9 mouse cellular contexts compared by ENCODE assay signal in the genomic region with DNA sequence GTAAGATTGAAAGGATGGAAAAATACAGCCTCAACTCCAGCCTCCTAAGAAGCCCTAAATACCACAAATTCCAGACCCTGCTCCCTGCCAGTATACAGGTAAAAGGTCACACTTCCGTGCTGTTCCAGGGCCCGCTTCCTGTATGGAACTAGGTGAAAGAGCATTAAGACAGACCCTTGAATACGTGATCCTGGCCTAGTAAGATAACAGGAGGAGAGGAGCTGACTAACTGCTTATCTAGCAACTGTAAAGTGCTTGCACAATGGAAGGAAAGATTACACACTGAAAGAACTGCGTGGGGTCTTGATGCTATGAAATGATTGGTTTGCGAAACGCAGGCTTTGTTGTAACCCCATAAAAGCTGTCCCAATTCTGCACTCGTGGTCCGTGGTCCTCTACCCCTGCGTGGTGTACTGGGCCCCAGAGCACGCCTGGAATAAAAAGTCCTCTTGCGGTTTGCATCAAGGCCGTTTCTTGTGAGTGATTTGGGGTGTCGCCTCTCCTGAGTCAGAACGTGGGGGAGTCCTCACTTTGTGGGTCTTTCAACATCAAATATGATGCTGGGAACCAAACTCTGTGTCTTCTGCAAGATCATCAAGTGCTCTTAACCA. TPM values are rescaled to one million over a fixed set of nuclear protein-coding genes. Genes with fewer than 3 reads are reported as not detected.
A peak's percentile ranks its signal among the peaks of the same experiment; 100 is the strongest.
DNase-seq lines count a peak whose midpoint lies in the region; ATAC-seq and TF ChIP-seq lines count a peak whose summit lies in the region.
"Had no signal": no experiment of that assay in that cellular context is flagged by ENCODE, and none has a peak within 500 bp of the region (broad histone marks: within the 10 kb centered on the region; RNA-seq: fewer than 3 reads in every experiment).

No protein-coding gene starts in this region.

- no peaks in the 10 kb centered on the region for H3K27me3 ChIP-seq in heart, embryonic 15.5 days
- H3K27me3 ChIP-seq in limb, embryonic 13.5 days, result no peaks in the 10 kb centered on the region

- ATAC-seq in heart, embryonic 15.5 days (replicated peaks; ENCODE audit: insufficient number of reproducible peaks, insufficient read depth, low FRiP score, low read depth), result no peak
- no peak for ATAC-seq in limb, embryonic 13.5 days (ENCODE audit: low FRiP score, low read depth)

- no peak for TF ChIP-seq CTCF in gastrocnemius, adult 2 months (IDR thresholded peaks at IDR 0.05)

- no peak for DNase-seq in gastrocnemius, adult 2 months
- no peak for DNase-seq in gastrocnemius, postnatal 25 days
- DNase-seq in 416B (ENCODE audit: low read depth), result peak; percentile 83
- no peak for DNase-seq in thymus, postnatal 0 days (ENCODE audit: low spot score)
- DNase-seq in thymus, postnatal 10 days (ENCODE audit: low spot score in 2 of 2), result no peak
- no peak for DNase-seq in T-cell, adult 2 months (ENCODE audit: low spot score)
- DNase-seq: left cerebral cortex, postnatal 4 days had no signal

- intact Hi-C loops in gastrocnemius, adult 2 months (cut with DNase I), result no loop called here

- peaks cover 23% of the 10 kb centered on the region for H3K4me1 ChIP-seq in heart, embryonic 15.5 days (replicated peaks)
- H3K4me1 ChIP-seq in limb, embryonic 13.5 days, result peaks cover 29% of the 10 kb centered on the region

- H3K27ac ChIP-seq in gastrocnemius, adult 2 months, result peak overlapping the region; percentile 91
- H3K27ac ChIP-seq in heart, embryonic 15.5 days, result peak overlapping the region; percentile 99
- peak overlapping the region; percentile 15; the same call in 1 of the 2 replicates for H3K27ac ChIP-seq in limb, embryonic 13.5 days

- no peaks in the 10 kb centered on the region for H3K9me3 ChIP-seq in heart, embryonic 15.5 days (replicated peaks)
- H3K9me3 ChIP-seq in limb, embryonic 13.5 days, result no peaks in the 10 kb centered on the region

- no peak overlapping the region for H3K4me2 ChIP-seq in heart, embryonic 15.5 days
- H3K4me2 ChIP-seq in limb, embryonic 13.5 days (replicated peaks), result peak overlapping the region; percentile 83; the same call in 1 of the 2 replicates

- no peak overlapping the region for H3K4me3 ChIP-seq in gastrocnemius, adult 2 months
- H3K4me3 ChIP-seq in heart, embryonic 15.5 days, result no peak overlapping the region
- 0 out of 2 replicates have a peak overlapping the region, but pooled peaks have one; percentile 89 for H3K4me3 ChIP-seq in limb, embryonic 13.5 days

- WGBS in heart, embryonic 15.5 days, result 77% methylated on average over 14 of the region's 14 CpGs
- 78% methylated on average over 14 of the region's 14 CpGs for WGBS in limb, embryonic 13.5 days

- H3K36me3 ChIP-seq in heart, embryonic 15.5 days, result no peaks in the 10 kb centered on the region
- no peaks in the 10 kb centered on the region for H3K36me3 ChIP-seq in limb, embryonic 13.5 days

- no peak overlapping the region for H3K9ac ChIP-seq in heart, embryonic 15.5 days
- H3K9ac ChIP-seq in limb, embryonic 13.5 days, result no peak overlapping the region

RNA-seq across cellular contexts. Expression of gene Ate1, which starts 0.7 kb away (rescaled TPM):
- total RNA-seq in gastrocnemius, adult 2 months (2021), result 10 to 100 TPM; 36.0 to 36.6 TPM
- 10 to 100 TPM; 25.4 to 25.6 TPM for total RNA-seq in gastrocnemius, postnatal 25 days (2021)
- polyA plus RNA-seq in heart, embryonic 15.5 days (2015; fragmentation: Nextera tagmentation; extraction: Ambion mirVana), result 55.4 and 63.7 TPM in 2 replicates
- polyA plus RNA-seq in limb, embryonic 13.5 days (2015; fragmentation: Nextera tagmentation; extraction: Ambion mirVana), result 56.4 and 59.1 TPM in 2 replicates
- 54.8 and 67.0 TPM in 2 replicates for polyA plus RNA-seq in thymus, postnatal 0 days (2015; fragmentation: Nextera tagmentation; extraction: Ambion mirVana)

RNA-seq across cellular contexts. Expression of gene Nsmce4a, which starts 52.0 kb away (rescaled TPM):
- 10 to 100 TPM; 28.6 to 33.8 TPM for total RNA-seq in gastrocnemius, adult 2 months (2021)
- 10 to 100 TPM; 25.8 to 26.5 TPM for total RNA-seq in gastrocnemius, postnatal 25 days (2021)
- polyA plus RNA-seq in heart, embryonic 15.5 days (2015; fragmentation: Nextera tagmentation; extraction: Ambion mirVana), result 115 and 118 TPM in 2 replicates
- 163 and 167 TPM in 2 replicates for polyA plus RNA-seq in limb, embryonic 13.5 days (2015; fragmentation: Nextera tagmentation; extraction: Ambion mirVana)
- 173 and 179 TPM in 2 replicates for polyA plus RNA-seq in thymus, postnatal 0 days (2015; fragmentation: Nextera tagmentation; extraction: Ambion mirVana)

RNA-seq across cellular contexts. Expression of gene Tacc2, which starts 56.3 kb away (rescaled TPM):
- 100 to 1,000 TPM; 515 to 576 TPM for total RNA-seq in gastrocnemius, adult 2 months (2021)
- total RNA-seq in gastrocnemius, postnatal 25 days (2021), result 100 to 1,000 TPM; 422 to 535 TPM
- 43.2 and 46.8 TPM in 2 replicates for polyA plus RNA-seq in heart, embryonic 15.5 days (2015; fragmentation: Nextera tagmentation; extraction: Ambion mirVana)
- 35.1 and 39.3 TPM in 2 replicates for polyA plus RNA-seq in limb, embryonic 13.5 days (2015; fragmentation: Nextera tagmentation; extraction: Ambion mirVana)
- polyA plus RNA-seq in thymus, postnatal 0 days (2015; fragmentation: Nextera tagmentation; extraction: Ambion mirVana), result 16.6 and 17.3 TPM in 2 replicates

Comparison
In these comparisons a context has a peak if more than half of its experiments do, and no peak if none do; other contexts are left out.
1. H3K27ac ChIP-seq: peak in every context shown above with its lines; median percentile 99 in heart, embryonic 15.5 days; 91 in gastrocnemius, adult 2 months; 15 in limb, embryonic 13.5 days.